Mouse (Mus musculus): ENCODE data around the gene Ntan1. TPM values are rescaled to one million over a fixed set of nuclear protein-coding genes. Genes with fewer than 3 reads are reported as not detected.
"Not testable (repeated sequence)": the region's sequence is repeated elsewhere in the genome, so short reads cannot be mapped to it uniquely, and the experiment has no call there.

Gene Ntan1
- polyA plus RNA-seq, 1 experiment from 2014 or later, result 152 TPM

DNA sequence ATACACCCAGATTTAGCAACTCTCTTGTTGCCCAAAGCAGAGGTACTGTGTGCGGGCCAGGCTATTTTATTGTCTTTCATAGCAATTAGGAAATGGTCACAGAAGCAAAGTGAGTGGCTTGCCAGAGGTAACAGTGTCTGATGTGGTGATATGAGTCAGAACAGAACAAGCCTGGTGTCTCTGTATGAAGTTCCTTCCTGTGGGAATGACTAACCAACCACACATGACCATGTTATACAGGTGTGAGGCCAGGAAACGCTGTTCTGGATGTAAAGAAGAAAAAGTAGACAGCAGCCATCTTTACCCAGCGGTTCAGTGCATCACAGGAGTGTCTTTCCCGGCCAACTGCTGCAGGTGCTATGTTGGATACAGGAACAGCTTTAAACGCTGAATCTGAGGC is 26.4 kb downstream of the Ntan1 start:
- Histone ChIP-seq H3K9me3 (ENCODE audit: control insufficient read depth, low read length) (no peaks in the 10 kb centered on the region), H3K36me3 (ENCODE audit: control insufficient read depth, insufficient read depth, low read length) (peaks cover 2% of the 10 kb centered on the region; the same call in 1 of the 2 replicates), H3K27me3 (ENCODE audit: control insufficient read depth, insufficient read depth, low read length) (no peaks in the 10 kb centered on the region), H3K27ac (ENCODE audit: low read depth, low read length) (no peak overlapping the region), H3K9ac (ENCODE audit: low read length) (no peak overlapping the region), H3K4me1 (ENCODE audit: control insufficient read depth, insufficient read depth, low read length) (no peaks in the 10 kb centered on the region), H3K4me2 (ENCODE audit: low read depth) (no peak overlapping the region), H3K4me3 (ENCODE audit: low read depth, low read length) (no peak overlapping the region)
- DNase-seq (ENCODE audit: low spot score) (no peak), ATAC-seq (ENCODE audit: insufficient read depth, low FRiP score, low TSS enrichment) (no peak)
- WGBS, result 90% methylated on average over 5 of the region's 5 CpGs

DNA sequence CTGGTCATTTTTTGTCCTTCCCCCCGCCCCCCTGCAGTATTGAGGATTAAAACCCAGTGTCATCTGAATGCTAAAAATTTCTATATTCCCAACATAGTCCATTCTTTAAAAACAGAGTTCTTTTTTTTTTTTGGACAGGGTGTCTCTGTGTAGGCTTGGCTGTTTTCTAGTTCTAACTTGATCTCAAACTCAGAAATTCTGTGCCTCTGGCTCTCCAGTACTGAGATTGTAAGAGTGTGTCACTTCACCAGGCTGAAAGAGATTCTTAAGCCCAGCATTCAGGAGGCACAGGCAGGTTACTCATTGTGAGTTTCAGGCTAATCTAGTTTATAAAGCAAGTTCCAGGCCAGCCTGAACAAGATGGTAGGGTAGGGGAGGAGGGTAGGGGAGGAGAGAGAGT is 28.0 kb downstream of the Ntan1 start:
- no peaks in the 10 kb centered on the region for H3K9me3 ChIP-seq (ENCODE audit: control insufficient read depth, low read length)
- no peak overlapping the region for H3K4me3 ChIP-seq (ENCODE audit: low read depth, low read length)
- no peak overlapping the region for H3K9ac ChIP-seq (ENCODE audit: low read length)
- peaks cover 2% of the 10 kb centered on the region; the same call in 1 of the 2 replicates for H3K36me3 ChIP-seq (ENCODE audit: control insufficient read depth, insufficient read depth, low read length)
- ATAC-seq (ENCODE audit: insufficient read depth, low FRiP score, low TSS enrichment) (no peak), DNase-seq (ENCODE audit: low spot score) (no peak)
- H3K27me3 ChIP-seq (ENCODE audit: control insufficient read depth, insufficient read depth, low read length), result no peaks in the 10 kb centered on the region
- WGBS, result 100% methylated on average over 1 of the region's 1 CpGs
- H3K4me2 ChIP-seq (ENCODE audit: low read depth), result no peak overlapping the region
- H3K4me1 ChIP-seq (ENCODE audit: control insufficient read depth, insufficient read depth, low read length), result no peaks in the 10 kb centered on the region
- H3K27ac ChIP-seq (ENCODE audit: low read depth, low read length), result no peak overlapping the region

DNA sequence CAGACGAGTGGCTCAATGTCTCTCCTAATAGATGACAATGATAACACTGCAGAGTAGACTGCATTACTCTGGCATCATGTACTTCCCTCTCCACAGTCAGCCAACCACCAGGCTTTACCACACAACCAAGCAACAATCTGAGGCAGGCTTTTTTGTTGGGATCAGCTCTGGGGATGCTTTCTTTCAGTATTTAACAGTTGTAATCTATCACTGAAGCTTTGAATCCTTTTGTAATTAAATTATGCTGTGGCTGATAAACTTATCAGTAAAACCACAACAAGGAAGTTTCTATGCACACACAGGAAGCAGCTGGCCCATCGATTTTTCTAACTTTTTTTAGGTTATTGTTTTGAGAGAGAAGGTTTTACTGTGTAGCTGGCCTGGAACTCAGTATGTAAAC is 29.7 kb downstream of the Ntan1 start:
- Histone ChIP-seq H3K4me2 (ENCODE audit: low read depth) (no peak overlapping the region), H3K27ac (ENCODE audit: low read depth, low read length) (no peak overlapping the region), H3K9ac (ENCODE audit: low read length) (no peak overlapping the region), H3K9me3 (ENCODE audit: control insufficient read depth, low read length) (no peaks in the 10 kb centered on the region), H3K36me3 (ENCODE audit: control insufficient read depth, insufficient read depth, low read length) (peaks cover 6% of the 10 kb centered on the region; the same call in 1 of the 2 replicates), H3K4me1 (ENCODE audit: control insufficient read depth, insufficient read depth, low read length) (no peaks in the 10 kb centered on the region), H3K4me3 (ENCODE audit: low read depth, low read length) (no peak overlapping the region), H3K27me3 (ENCODE audit: control insufficient read depth, insufficient read depth, low read length) (no peaks in the 10 kb centered on the region)
- WGBS, result 78% methylated on average over 2 of the region's 2 CpGs
- ATAC-seq (ENCODE audit: insufficient read depth, low FRiP score, low TSS enrichment) (no peak), DNase-seq (ENCODE audit: low spot score) (no peak)

DNA sequence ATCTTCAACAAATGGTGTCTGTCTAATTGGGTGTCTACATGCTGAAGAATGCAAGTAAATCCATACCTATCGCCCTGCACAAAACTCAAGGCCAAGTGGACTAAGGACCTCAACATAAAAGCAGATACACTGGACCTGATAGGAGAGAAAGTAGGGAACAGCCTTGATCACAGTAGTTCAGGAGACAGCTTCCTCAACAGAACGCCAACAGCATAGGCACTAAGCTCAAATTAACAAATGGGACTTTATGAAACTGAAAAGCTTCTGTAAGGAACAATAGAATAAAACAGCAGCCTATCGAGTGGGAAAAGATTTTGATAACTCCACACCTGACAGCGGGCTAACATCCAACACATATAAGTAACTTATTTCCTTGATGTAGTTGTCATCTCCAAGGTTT is 32.8 kb downstream of the Ntan1 start:
- Histone ChIP-seq H3K36me3 (ENCODE audit: control insufficient read depth, insufficient read depth, low read length) (peaks cover 5% of the 10 kb centered on the region; the same call in 1 of the 2 replicates), H3K9ac (ENCODE audit: low read length) (no peak overlapping the region), H3K4me2 (ENCODE audit: low read depth) (no peak overlapping the region), H3K27me3 (ENCODE audit: control insufficient read depth, insufficient read depth, low read length) (no peaks in the 10 kb centered on the region), H3K27ac (ENCODE audit: low read depth, low read length) (no peak overlapping the region), H3K4me1 (ENCODE audit: control insufficient read depth, insufficient read depth, low read length) (no peaks in the 10 kb centered on the region), H3K9me3 (ENCODE audit: control insufficient read depth, low read length) (no peaks in the 10 kb centered on the region), H3K4me3 (ENCODE audit: low read depth, low read length) (no peak overlapping the region)
- DNase-seq (ENCODE audit: low spot score) (no peak), ATAC-seq (ENCODE audit: insufficient read depth, low FRiP score, low TSS enrichment) (no peak)
- 91% methylated on average over 4 of the region's 4 CpGs for WGBS

DNA sequence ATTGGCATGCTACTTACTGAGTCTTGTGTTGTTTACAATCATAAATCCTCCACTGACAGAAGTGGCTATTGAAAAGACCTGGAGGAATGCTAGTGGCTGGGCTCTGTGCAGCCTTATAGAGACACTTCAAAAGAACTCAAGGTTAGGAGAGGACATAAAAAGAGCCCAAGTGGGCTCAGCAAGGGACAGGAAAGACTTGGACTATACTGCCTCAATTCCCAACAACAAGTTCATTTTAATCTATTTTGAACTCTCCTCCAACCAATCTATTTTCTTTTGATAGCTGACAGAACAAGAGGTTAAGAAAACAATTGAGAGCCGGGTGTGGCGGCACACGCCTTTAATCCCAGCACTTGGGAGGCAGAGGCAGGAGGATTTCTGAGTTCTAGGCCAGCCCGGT is 35.2 kb downstream of the Ntan1 start:
- DNase-seq (ENCODE audit: low spot score) (no peak), ATAC-seq (ENCODE audit: insufficient read depth, low FRiP score, low TSS enrichment) (no peak)
- H3K9me3 ChIP-seq (ENCODE audit: control insufficient read depth, low read length), result no peaks in the 10 kb centered on the region
- H3K27ac ChIP-seq (ENCODE audit: low read depth, low read length), result no peak overlapping the region
- no peaks in the 10 kb centered on the region for H3K4me1 ChIP-seq (ENCODE audit: control insufficient read depth, insufficient read depth, low read length)
- no peak overlapping the region for H3K4me2 ChIP-seq (ENCODE audit: low read depth)
- no peak overlapping the region for H3K4me3 ChIP-seq (ENCODE audit: low read depth, low read length)
- WGBS, result 99% methylated on average over 4 of the region's 4 CpGs
- H3K27me3 ChIP-seq (ENCODE audit: control insufficient read depth, insufficient read depth, low read length), result no peaks in the 10 kb centered on the region
- no peak overlapping the region for H3K9ac ChIP-seq (ENCODE audit: low read length)
- peaks cover 7% of the 10 kb centered on the region; the same call in 1 of the 2 replicates for H3K36me3 ChIP-seq (ENCODE audit: control insufficient read depth, insufficient read depth, low read length)

DNA sequence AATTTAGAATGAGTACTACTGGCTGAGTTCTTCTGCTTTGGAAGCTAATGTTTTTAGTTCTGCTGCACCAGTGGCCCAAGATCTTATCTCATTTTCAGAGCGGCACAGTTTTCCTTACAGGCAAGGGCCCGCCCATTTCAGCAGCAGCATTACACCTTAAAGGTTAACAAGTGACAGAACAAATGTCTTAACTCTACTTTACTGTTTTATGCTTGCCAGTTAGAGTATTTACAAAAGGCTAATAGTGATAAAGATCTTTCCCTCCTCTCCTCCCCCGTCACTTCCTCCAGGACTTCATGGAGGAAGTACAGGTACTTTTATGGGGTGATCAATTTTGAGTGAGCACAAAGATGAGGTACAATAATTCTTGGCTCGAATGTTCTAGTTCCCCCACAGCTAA is 47.4 kb downstream of the Ntan1 start:
- H3K4me2 ChIP-seq (ENCODE audit: low read depth), result no peak overlapping the region
- WGBS, result 81% methylated on average over 4 of the region's 4 CpGs
- peaks cover 4% of the 10 kb centered on the region; the same call in 1 of the 2 replicates for H3K36me3 ChIP-seq (ENCODE audit: control insufficient read depth, insufficient read depth, low read length)
- H3K9me3 ChIP-seq (ENCODE audit: control insufficient read depth, low read length), result no peaks in the 10 kb centered on the region
- no peak overlapping the region for H3K4me3 ChIP-seq (ENCODE audit: low read depth, low read length)
- DNase-seq (ENCODE audit: low spot score), result no peak
- H3K27me3 ChIP-seq (ENCODE audit: control insufficient read depth, insufficient read depth, low read length), result no peaks in the 10 kb centered on the region
- no peak overlapping the region for H3K9ac ChIP-seq (ENCODE audit: low read length)
- H3K27ac ChIP-seq (ENCODE audit: low read depth, low read length), result no peak overlapping the region
- H3K4me1 ChIP-seq (ENCODE audit: control insufficient read depth, insufficient read depth, low read length), result no peaks in the 10 kb centered on the region
- ATAC-seq (ENCODE audit: insufficient read depth, low FRiP score, low TSS enrichment), result no peak

DNA sequence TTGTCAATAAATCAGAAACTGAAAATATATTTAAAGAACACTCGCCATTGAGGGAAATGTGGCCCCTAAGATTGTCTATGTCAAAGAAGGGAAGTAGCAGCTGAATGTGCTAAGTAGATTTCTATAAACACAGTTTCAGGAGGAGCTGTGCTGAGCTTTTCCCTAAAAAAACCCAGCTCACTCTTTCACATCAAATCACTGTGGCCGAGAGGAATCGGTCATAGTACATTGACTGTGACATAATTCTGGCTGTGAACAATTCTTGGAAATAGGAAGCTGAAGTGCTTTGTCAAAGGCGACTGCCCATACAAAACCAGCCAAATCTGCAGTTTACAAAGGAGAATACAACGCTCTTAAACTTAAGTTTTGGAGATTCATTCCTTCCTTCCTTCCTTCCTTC is 48.0 kb downstream of the Ntan1 start:
- Histone ChIP-seq H3K27ac (ENCODE audit: low read depth, low read length) (no peak overlapping the region), H3K27me3 (ENCODE audit: control insufficient read depth, insufficient read depth, low read length) (no peaks in the 10 kb centered on the region), H3K36me3 (ENCODE audit: control insufficient read depth, insufficient read depth, low read length) (peaks cover 4% of the 10 kb centered on the region; the same call in 1 of the 2 replicates), H3K9me3 (ENCODE audit: control insufficient read depth, low read length) (no peaks in the 10 kb centered on the region), H3K4me3 (ENCODE audit: low read depth, low read length) (no peak overlapping the region), H3K4me2 (ENCODE audit: low read depth) (no peak overlapping the region), H3K9ac (ENCODE audit: low read length) (no peak overlapping the region), H3K4me1 (ENCODE audit: control insufficient read depth, insufficient read depth, low read length) (no peaks in the 10 kb centered on the region)
- 86% methylated on average over 5 of the region's 5 CpGs for WGBS
- ATAC-seq (ENCODE audit: insufficient read depth, low FRiP score, low TSS enrichment) (no peak), DNase-seq (ENCODE audit: low spot score) (no peak)

DNA sequence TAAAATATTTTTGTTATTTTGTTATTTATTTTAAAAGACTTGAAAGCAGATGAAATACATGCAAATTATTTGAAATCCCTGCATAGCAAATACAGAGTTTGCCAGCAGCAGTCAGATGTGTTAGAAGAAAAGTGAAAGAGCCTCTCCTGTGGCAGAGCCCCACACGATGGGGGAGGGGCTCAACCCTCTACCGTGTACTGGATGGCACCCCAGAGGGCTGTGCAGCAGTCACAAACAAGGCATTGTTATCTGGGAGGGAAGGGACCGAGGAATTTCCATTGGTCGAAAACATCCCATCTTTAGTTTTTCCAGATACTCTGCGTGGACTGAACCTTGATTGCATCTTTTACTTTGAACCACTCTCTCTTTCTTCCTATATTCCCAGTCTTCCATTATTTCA is 48.8 kb downstream of the Ntan1 start:
- H3K4me3 ChIP-seq (ENCODE audit: low read depth, low read length); H3K9me3 ChIP-seq (ENCODE audit: control insufficient read depth, low read length); H3K36me3 ChIP-seq (ENCODE audit: control insufficient read depth, insufficient read depth, low read length); H3K27me3 ChIP-seq (ENCODE audit: control insufficient read depth, insufficient read depth, low read length); H3K9ac ChIP-seq (ENCODE audit: low read length); H3K4me1 ChIP-seq (ENCODE audit: control insufficient read depth, insufficient read depth, low read length); H3K27ac ChIP-seq (ENCODE audit: low read depth, low read length): not testable (repeated sequence)
- WGBS, result 21% methylated on average over 5 of the region's 5 CpGs
- peak overlapping the region; percentile 25; the same call in 1 of the 2 replicates for H3K4me2 ChIP-seq (ENCODE audit: low read depth)
- DNase-seq (ENCODE audit: low spot score), result peak; percentile 58
- peak; percentile 75; the same call in 1 of the 2 replicates for ATAC-seq (ENCODE audit: insufficient read depth, low FRiP score, low TSS enrichment)

DNA sequence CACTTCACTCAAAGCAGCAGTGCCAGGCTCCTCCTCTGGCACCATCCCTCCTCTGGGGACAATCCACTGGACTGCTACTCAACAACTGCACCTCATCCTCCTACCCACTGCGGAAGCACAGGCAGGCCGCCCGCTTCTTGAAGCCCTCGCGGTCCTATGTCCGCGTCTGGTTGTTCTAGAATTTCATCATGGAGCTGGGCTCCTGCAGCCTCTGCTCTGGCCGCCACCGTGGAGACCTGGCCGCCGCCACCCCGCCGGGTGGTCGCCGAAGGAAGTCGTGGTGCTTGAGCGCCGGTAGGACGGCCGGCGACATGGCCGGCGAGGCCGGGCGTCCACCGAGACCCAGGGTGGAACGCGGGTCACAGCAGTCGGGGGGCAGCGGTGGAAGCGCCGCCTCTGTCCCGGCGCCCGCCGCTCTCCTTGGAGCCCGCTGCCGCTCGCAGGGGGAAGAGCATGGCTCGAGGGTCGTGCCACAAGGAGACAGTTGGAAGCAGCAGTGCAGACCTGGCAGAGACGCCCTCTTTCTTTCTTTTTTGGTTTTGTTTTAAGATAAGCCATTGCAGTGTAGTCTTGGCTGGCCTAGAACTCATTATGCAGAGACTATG is 49.4 kb downstream of the Ntan1 start:
- WGBS, result 8% methylated on average over 42 of the region's 42 CpGs
- ATAC-seq (ENCODE audit: insufficient read depth, low FRiP score, low TSS enrichment), result peak; percentile 61

More for the DNA sequence above, 49.4 kb downstream of the Ntan1 start:
- Histone ChIP-seq H3K4me3 (ENCODE audit: low read depth, low read length) (peak overlapping the region; percentile 25; the same call in 1 of the 2 replicates), H3K9ac (ENCODE audit: low read length) (peak overlapping the region; percentile 49), H3K27me3 (ENCODE audit: control insufficient read depth, insufficient read depth, low read length) (no peaks in the 10 kb centered on the region), H3K9me3 (ENCODE audit: control insufficient read depth, low read length) (no peaks in the 10 kb centered on the region), H3K27ac (ENCODE audit: low read depth, low read length) (peak overlapping the region; percentile 29; the same call in 1 of the 2 replicates), H3K4me2 (ENCODE audit: low read depth) (peak overlapping the region; percentile 25), H3K4me1 (ENCODE audit: control insufficient read depth, insufficient read depth, low read length) (no peaks in the 10 kb centered on the region), H3K36me3 (ENCODE audit: control insufficient read depth, insufficient read depth, low read length) (peaks cover 4% of the 10 kb centered on the region; the same call in 1 of the 2 replicates)
- peak; percentile 47 for DNase-seq (ENCODE audit: low spot score)
